Mouse (Mus musculus) neural tube, embryonic 10.5 days (tissue): ENCODE measurements around the gene Ifitm6.
A peak's percentile ranks its signal among the peaks of the same experiment; 100 is the strongest.
"Not testable (repeated sequence)": the region's sequence is repeated elsewhere in the genome, so short reads cannot be mapped to it uniquely, and the experiment has no call there.

Experiments
- DNase-seq: peaks from one replicate; pipeline ENCODE4 v3.0.0-alpha.2; 2017; ENCODE audit warnings: low spot score; ENCODE audit errors: extremely low spot score

Ifitm6 gene

DNA sequence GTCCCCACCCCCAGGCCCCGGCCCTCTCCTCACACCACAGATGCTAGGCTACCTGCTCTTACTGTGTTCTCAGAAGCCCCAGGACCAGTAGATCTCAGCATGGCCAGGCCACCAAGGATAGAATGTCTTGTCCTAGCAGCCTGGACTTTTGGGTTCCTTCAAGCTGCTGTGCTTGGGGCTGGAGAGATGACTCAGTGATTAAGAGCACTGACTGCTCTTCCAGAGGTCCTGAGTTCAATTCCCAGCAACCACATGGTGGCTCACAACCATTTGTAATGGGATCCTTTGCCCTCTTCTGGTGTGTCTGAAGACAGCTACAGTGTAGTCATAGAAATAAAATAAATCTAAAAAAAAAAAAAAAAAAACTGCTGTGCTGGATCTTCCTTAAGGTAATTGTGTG, at the start of gene Ifitm6:
Gene Ifitm6 (minus strand): TSS at position 101 of the 400 bp plus-strand sequence.
- DNase-seq, result not testable (repeated sequence)

DNA sequence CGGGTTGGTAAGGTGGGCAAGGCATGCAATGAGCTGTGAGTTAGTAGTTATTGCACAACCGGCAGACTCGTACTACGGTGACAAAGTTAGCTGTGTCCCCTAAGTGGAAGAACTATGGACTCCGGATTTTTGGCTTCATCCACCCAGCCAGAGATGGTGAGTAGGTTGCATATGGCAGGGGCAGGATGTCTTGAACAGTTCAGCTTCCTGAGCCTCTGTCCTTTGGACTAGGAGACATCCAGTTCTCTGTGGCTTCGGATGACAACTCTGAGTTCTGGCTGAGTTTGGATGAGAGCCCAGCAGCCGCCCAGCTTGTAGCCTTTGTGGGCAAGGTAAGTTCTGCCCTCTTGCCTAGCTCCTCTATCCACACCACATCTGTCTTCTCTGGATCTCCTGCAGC, 46.9 kb upstream of the Ifitm6 start:
- no peak for DNase-seq

DNA sequence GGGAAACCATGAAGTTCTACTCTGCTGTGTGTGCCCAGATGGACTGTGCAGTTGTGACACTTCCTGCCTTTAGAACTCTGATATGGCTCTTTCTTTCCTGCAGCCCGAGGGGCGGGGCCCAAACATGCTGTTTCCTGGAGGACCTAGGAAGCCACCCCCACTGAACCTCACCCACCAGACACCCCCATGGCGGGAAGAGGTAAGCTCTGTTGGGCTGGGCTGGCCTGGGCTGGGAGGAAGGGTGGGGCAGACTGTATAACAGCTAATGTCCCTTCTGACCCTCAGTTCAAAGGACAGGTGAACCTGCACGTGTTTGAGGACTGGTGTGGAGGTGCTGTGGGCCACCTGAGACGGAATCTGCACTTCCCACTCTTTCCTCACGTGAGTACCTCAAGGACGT, 46.5 kb upstream of the Ifitm6 start:
- no peak for DNase-seq

DNA sequence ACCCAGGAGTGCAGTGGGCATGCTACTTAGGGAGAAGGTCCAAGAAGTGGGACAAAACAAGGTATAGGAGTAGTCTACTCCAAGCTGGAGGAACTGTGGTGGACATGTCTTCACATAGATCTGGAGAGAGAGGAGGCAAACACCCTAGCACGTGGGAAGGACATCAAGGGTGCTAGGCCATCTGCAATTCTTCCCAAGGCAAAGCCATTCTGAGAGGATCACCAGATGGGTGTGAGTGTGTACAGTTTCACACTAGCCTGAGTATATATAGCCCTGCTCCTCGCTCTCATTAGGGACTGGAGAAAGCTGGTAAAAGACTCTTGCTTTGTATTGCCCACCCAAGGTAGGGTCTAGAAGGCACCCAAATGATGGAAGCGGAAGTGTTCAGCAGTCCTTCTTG, 45.6 kb upstream of the Ifitm6 start:
- no peak for DNase-seq

DNA sequence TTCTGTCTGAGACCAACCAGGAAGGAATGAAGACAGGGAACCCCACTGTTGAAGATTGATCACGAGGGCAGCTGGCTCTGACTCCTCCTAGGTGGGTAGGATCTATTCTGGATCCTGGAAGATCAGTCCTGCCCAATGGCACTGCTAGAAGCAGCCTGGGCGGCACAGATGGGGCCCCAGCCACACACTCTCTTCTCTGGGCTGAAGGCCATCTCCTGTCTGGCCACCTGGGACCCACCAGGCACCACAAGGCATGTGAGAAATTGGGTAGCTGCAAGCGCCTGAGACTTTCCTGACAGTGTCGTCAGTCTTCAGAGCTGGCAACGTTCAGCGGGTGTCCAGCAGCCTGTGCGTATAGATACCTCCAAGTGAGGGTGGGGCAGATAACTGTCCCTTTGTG, 44.8 kb upstream of the Ifitm6 start:
- no peak for DNase-seq

DNA sequence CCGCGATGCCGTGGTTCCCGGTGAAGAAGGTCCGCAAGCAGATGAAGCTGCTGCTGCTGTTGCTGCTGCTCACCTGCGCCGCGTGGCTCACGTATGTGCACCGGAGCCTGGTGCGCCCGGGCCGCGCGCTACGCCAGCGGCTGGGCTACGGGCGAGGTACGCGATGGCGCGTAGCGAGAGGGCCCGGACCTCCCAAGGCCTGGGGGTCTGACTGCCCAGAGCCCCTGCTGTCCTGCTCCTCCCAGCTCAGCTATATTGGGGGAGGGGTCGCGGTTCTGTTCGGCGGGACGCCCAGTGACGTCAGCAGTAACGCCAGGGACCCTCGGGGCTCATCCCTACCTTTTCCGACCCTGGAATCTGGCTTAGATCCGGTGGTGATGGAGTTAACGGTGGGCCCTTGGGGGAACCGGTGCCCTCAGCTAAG, 43.6 kb upstream of the Ifitm6 start:
- peak; percentile 59 for DNase-seq

DNA sequence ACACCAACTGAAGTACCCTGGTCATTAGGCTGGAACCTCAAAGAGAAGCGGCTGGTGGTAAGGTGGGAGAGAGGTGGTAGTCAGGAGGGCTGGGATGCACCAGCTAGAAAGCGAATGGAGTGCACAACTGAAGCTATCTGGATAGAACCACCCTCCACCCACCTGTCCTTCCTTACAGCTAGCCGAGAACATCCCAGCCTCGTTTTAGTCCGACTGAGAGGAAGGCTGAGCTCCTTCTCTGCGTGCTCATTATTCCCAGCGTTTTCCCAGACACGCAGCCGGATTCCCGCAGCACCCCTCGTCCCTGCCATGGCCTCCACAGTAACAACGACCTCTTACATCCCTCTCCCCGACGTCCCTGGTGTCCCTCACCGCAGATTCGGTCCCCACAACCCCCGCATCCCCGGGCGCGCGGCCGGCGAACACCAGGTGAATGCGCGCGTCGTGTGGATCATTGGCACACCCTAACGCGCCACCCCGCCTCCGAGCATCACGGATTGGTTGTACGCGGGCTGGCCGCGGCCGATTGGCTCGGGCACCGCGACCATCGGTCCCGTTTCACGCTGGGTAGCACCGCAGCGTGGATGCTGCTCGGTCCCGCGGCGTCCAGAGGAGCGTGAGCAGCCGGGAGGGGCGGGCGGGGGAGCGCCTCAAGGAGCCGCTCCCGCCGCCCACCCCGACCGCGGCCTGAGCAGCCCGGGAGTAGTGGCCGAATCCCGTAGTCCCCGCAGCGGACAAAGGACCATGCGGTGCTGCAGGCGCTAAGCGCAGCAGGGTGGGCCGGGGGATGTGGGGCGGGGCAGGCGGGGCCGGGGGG, 42.9 kb upstream of the Ifitm6 start, which contains the start of gene B4galnt4:
Gene B4galnt4 (plus strand): TSS at position 679 of the 817 bp plus-strand sequence.
- DNase-seq, result peak; percentile 89

DNA sequence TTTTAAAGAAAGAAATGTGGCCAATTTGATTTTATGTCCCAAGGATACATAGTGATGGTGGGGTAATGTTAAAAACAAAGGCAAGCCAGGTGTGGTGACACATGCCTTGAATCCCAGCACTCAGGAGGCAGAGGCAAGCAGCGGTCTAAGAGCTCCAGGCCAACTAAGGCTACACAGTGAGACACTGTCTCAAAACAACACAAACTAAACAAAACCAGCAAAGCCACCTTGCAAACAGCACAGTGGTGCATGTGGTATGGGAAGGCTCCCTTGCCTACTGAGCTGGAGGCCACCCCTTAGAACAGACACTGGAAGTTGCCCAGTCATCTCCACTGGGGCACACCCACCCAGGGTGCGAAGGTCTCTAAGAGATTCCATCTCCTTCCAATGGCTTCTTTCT, 42.2 kb upstream of the Ifitm6 start:
- peak; percentile 35 for DNase-seq

DNA sequence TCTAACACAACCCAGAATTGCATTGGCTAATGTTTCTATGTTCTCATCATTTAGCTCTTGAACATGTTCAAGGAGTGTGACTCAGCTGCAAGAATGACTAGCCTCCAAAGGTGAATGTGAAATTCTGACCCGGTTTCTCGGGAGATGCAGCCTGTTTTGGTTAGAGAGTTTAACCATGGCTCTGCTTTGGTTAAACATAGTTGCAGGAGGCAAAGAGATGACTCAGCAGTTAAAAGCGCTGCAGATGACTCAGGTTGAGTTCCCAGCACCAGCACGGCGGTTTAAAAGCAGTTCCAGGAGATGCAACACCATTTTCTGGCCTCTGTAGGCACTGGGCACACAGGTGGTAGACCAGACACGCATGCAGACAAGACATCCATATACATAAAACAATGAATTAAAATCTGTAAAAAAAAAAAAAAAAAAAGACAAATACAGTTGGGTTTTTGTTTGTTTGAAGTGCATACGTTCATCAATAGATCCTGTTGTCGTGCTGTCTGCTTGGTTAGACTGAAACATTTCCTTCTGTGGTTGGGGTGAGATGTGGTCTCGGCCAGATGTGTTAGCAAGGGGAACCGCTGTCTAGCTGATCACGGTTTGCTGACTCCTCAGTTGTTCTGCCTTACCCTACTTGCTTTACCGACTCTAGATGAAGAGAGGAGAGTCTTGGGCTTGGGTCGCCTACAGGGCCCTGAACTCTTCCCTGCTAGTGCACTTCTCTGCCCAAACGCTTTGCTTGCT, 41.0 kb upstream of the Ifitm6 start:
- no peak for DNase-seq

DNA sequence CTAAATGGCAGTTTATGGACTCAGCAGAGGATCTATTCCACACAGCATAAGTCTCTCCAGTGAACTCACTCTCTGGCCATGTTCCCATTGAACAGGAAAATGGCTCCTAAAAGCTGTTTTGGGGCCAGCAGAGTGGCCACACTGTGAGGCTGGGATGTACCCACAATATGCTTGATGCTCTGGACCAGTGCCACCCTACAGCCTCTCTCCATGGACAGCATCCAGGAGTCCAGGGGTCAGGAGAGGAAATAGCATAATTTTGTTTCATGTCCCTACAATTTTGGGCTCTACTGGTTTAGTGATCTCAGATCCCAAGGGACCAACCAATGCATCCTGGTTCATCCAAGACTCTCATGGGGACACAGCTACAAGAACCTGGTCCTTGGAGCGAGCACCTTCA, 39.8 kb upstream of the Ifitm6 start:
- DNase-seq, result no peak

DNA sequence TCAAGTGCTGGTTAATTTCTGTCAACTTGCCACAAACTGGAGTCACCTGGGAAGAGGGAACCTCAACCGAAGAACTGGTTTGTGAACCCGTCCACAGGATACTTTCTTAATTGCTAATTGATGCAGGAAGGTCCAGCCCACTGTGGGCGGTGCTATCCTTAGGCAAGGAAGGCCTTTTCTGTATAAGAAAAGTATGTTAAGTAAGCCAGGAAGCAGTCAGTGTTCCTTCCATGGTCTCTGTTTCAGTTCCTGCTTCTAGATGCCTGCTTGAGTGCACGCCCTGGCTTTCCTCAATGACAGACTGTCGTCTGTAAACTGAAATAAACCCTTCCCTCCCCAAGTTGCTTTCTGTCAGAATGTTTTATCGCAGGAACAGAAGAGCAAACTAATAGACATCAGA, 39.3 kb upstream of the Ifitm6 start:
- no peak for DNase-seq

DNA sequence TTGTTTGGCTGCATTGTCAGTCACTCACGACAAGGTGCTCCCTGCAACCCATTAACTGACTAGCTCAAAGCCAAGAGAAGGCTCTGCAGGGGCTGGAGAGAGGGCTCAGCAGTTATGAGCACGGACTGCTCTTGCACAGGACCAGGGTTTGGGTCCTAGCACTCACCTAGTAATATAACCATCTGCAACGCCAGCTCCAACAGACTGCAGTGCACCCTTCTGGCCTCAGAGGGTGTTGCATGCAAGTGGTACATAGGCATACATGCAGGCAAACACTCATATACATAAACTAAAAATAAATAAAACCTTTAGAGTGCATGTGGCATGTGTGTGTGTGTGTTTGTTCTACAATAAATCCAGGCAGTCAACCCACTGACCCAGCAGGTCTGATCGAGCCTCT, 38.1 kb upstream of the Ifitm6 start:
- DNase-seq, result no peak

DNA sequence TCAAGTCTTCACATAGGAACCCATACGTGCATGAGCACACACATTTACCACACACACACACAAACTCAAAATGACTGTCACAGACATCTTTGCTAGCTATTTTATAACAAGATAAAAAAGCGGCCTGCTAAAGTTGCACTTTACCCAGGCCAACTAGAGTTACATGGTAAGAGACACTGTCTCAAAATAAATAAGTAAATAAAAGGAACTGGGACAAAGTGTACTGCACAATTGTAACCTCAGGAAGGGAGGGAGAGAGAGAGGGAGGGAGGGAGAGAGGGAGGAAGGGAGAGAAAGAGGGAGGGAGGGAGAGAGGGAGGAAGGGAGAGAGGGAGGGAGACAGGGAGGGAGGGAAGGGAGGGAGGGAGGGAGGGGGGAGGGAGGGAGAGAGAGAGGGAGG, 34.7 kb upstream of the Ifitm6 start:
- DNase-seq, result no peak

DNA sequence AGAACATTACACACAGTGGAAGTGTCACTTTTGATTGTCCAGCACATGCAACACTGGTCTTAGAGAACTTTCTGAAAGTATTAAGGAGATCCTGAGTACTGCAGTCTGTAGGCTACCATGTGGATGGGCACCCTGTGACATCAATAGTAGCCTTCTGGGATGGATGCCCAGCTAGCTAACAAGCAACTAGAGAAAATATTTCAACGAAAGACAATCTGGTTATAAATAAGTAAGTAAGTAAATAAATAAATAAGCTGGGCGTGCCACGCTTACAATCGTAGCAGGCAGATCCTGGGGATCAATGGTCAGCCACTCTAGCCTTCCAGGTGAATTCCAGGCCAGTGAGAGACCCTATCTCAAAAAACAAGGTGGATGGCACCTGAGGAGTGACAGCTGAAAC, 34.3 kb upstream of the Ifitm6 start:
- no peak for DNase-seq

DNA sequence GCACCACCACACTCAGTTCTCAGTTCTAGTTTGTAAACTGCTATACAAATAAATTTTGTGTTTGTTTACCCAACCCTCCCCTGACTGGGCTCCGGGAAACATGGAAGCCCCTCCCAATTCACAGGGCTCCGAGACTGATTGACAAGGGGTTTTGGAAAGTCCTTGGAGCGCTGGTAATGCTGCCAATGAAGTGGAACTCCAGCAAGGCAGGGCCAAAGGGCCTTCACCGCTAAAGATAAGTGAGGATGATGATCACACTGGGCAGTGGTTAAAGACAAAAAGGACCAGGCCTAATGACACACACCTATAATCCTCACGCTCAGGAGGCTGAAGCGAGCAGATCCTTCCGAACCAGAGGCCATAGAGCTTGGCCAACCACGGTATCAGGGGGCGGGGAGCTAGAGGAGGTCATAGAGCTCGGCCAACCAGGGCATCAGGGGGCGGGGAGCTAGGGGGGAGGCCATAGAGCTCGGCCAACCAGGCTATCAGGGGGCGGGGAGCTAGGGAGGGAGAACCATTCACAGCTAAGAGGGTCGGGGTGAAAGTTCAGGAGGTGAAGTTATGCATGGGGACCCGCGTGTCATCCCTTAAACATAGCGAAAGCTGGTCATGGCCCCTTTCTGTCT, 33.4 kb upstream of the Ifitm6 start:
- no peak for DNase-seq

DNA sequence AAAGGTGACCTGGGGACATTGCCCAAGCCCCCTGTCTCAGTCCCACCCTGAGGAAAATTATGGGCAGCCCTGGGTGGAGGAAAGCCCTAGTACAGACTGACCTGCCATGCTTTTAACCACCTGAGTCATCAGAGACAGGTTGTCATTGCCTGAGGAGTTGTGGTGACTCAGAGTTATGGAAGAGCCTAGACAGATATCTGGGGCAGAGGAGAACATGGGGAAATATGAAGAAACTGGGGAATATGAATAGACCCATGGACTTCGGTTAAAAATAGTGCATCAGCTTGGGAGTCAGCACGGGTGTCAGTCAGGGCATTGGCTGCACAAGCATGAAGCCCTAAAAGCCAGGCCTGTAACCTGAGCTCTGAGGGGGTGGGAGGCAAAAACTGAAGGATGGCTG, 31.6 kb upstream of the Ifitm6 start:
- no peak for DNase-seq

DNA sequence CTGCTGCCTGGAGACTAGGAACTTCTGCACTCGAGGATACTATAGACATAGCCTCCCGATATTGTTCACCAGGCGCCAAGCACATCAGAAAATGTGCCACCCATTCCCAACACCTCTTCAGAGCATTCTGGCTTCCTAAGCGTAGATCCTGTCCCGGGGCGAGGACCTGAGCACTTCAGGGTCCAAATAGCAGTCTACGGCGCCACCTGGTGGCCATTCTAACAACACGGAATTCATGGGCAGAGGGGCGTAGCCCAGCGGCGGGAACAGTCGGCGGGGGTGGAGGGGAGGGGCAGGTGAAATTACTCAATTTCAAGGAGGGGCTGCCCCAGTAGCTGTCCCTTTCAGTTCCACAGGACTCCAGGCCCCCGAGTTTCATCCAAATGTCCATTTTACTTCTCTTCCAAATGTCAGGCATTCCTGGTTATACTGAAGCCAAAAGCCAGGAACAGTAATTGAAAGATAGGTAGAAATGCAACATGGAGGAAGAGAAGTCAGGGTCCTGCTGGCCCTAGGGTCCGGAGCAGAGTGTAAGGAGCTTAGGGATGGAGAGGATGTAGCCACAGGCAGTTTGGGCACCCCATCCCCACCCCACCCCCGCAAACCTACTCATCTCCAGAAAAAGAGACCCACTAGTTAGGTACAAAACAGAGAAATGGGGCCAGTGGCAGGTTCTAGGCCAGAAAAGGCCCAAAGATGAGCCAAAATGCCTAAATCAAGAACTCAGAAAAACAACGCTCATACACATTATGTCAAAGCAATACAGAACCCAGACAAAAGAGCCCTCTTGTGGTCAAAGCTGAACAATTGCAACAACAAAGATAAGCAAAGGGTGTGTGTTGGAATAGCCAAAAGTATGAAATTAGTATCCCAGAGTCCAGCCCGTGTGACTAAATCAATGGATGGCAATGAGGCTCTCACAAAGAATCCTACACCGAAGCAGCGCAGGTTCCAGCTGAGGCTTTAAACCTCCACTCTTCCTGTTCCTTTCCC, 30.8 kb upstream of the Ifitm6 start:
- peak; percentile 93 for DNase-seq

DNA sequence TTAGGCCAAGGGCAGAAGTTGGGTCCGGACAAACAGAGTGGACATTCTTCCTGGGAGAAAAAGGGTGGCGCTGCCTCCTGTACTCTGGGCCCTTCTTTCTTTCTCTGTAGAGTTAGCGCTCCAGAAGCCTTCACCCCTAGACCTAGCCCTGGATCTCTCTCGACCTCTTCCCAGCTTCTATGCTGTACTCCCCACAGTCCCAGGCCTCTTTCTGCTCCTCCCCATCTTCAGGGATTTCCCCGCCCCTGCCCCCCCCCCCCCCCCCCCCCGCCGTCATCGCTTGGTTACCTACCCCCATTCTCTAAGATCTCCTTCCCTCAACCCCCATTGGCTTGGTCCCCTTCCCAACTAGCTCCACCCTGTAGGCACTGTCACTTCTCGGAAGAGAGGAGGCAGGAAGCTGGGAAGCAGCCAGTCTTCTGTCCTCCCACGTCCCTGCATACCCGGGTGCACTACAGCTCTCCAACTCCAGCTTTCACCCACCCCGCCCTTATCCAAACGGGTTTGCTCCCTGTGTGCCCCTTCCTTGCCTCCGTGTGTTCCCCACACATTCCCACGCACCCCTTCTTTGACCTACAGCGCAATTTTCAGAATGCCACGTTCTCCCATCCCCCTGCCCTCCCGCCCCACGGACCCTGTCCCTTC, 30.0 kb upstream of the Ifitm6 start:
- DNase-seq, result peak; percentile 37

DNA sequence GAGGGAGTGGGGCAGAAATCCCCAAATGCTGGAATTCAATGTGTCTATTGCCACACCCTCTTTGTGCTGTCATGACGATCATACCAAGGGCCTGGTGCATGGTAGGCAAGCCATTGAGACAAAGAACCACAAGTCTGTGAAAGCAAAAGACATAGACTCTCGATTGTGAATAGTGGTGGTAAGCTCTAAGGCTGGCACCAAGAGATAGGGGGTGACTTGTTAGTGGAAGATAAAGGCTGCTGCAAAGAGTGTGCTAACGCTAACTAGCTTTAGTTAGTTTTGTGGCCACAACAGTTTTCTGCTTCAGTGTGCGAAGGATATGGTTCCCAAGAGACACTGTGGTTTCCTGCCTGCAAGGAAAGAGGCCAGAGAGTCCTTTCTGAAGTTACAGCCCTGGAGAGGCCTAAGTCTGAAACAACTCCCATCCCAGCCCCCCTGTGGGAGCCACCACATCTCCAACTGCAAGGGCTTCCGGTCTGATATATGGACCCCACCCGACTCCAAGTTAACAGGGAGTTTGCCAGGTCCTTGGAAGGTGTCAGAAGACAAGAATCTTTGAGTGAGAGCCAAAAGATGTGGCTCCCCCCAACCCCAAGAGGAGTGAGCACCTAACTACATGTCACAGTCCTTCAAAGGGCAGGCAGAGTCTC, 29.3 kb upstream of the Ifitm6 start:
- DNase-seq, result no peak

DNA sequence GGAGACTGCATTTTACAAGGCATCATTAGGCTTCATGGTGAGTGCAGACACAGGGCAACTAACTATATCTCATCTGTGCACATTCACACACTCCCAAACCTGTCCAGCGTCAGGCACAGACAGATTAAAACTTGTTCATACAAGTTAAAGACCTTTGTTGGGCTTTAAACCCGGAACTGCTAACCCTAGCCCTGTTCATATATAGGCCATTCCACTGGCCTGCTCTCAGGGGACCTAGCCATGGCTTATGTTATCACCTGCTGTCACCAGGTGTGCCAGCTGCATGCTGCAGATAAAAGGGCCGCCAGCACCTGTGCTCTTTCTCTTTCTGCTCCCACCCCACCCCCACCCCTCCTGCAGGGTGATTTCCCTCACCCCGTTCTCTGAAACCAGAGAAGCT, 24.8 kb upstream of the Ifitm6 start:
- no peak for DNase-seq
